Mouse (Mus musculus) adrenal gland, postnatal 10 days (tissue): ENCODE measurements at regions not wholly inside any gene's neighbourhood (a gene's known extent, or its start where the extent isn't known, plus 50 kb on each side); places are given as distances from the start of the nearest gene placed in this dataset.

ENCODE experiments used
- DNase-seq: peaks from one replicate; pipeline ENCODE4 v3.0.0; 2021; ENCODE audit warnings: mixed read lengths

- DNase-seq = no peak
Observed at GRCm38 (mm10) chr6:117422846-117423573, 254.7 kb downstream of the Cxcl12 start.

GRCm38 (mm10) chr6:117426363-117426762, 258.0 kb downstream of the Cxcl12 start:
- no peak for DNase-seq

GRCm38 (mm10) chr6:117427351-117428142, 259.2 kb downstream of the Cxcl12 start:
- DNase-seq = peak; percentile 7

GRCm38 (mm10) chr6:117428441-117428840, 260.1 kb downstream of the Cxcl12 start:
- no peak for DNase-seq

GRCm38 (mm10) chr6:117430876-117431781, 262.8 kb downstream of the Cxcl12 start:
- DNase-seq = peak; percentile 9

GRCm38 (mm10) chr6:117436851-117437250, 268.5 kb downstream of the Cxcl12 start:
- DNase-seq = no peak

- DNase-seq = peak; percentile 20
Observed at GRCm38 (mm10) chr6:117437411-117438101, 269.2 kb downstream of the Cxcl12 start.

GRCm38 (mm10) chr6:117448652-117449051, 280.3 kb downstream of the Cxcl12 start:
- DNase-seq = no peak

- no peak for DNase-seq
Observed at GRCm38 (mm10) chr6:117451001-117451400, 282.7 kb downstream of the Cxcl12 start.

GRCm38 (mm10) chr6:117460193-117460592, 291.9 kb downstream of the Cxcl12 start:
- DNase-seq = no peak

GRCm38 (mm10) chr6:117465165-117465564, 296.8 kb downstream of the Cxcl12 start:
- no peak for DNase-seq

GRCm38 (mm10) chr6:117465606-117466174, 297.4 kb downstream of the Cxcl12 start:
- no peak for DNase-seq

- DNase-seq = no peak
Observed at GRCm38 (mm10) chr6:117479376-117479775, 311.0 kb downstream of the Cxcl12 start.

GRCm38 (mm10) chr6:117480396-117480795, 312.1 kb downstream of the Cxcl12 start:
- no peak for DNase-seq

GRCm38 (mm10) chr6:117489161-117489560, 320.8 kb downstream of the Cxcl12 start:
- no peak for DNase-seq

GRCm38 (mm10) chr6:117489761-117490396, 321.5 kb downstream of the Cxcl12 start:
- no peak for DNase-seq

- DNase-seq = no peak
Observed at GRCm38 (mm10) chr6:117494971-117495370, 326.6 kb downstream of the Cxcl12 start.

GRCm38 (mm10) chr6:117497337-117497736, 329.0 kb downstream of the Cxcl12 start:
- peak; percentile 50 for DNase-seq

- no peak for DNase-seq
Observed at GRCm38 (mm10) chr6:117497904-117498303, 329.6 kb downstream of the Cxcl12 start.

GRCm38 (mm10) chr6:117502346-117502745, 334.0 kb downstream of the Cxcl12 start:
- DNase-seq = no peak

- no peak for DNase-seq
Observed at GRCm38 (mm10) chr6:117504771-117505170, 336.2 kb upstream of the Zfp637 start.
